8 mouse cellular contexts compared by ENCODE assay signal in genomic region chr5:105930282-105930681, GRCm38 (mm10). TPM values are rescaled to one million over a fixed set of nuclear protein-coding genes. Genes with fewer than 3 reads are reported as not detected.
DNase-seq lines count a peak whose midpoint lies in the region; ATAC-seq and TF ChIP-seq lines count a peak whose summit lies in the region.

No protein-coding gene starts in this region.

- H3K4me3 ChIP-seq in liver, postnatal 0 days (ENCODE audit: low read depth, low read length): no peak overlapping the region
- no peak overlapping the region for H3K4me3 ChIP-seq in liver, embryonic 12.5 days
- no peak overlapping the region for H3K4me3 ChIP-seq in bone marrow, adult 2 months (replicated peaks; ENCODE audit: control insufficient read depth, low read depth, low read length)
- no peak overlapping the region for H3K4me3 ChIP-seq in heart, embryonic 11.5 days (ENCODE audit: low read depth, low read length)
- H3K4me3 ChIP-seq in kidney, embryonic 15.5 days (replicated peaks): no peak overlapping the region

- no peak for TF ChIP-seq POLR2A in bone marrow, adult 2 months (IDR thresholded peaks at IDR 0.05; ENCODE audit: borderline replicate concordance, control insufficient read depth, low read depth, low read length)

- H3K27ac ChIP-seq in liver, postnatal 0 days (ENCODE audit: low read depth): no peak overlapping the region
- no peak overlapping the region for H3K27ac ChIP-seq in liver, embryonic 12.5 days
- H3K27ac ChIP-seq in bone marrow, adult 2 months (ENCODE audit: control insufficient read depth, insufficient read depth, low read depth, low read length, poor library complexity): no peak overlapping the region
- H3K27ac ChIP-seq in heart, embryonic 11.5 days (ENCODE audit: low read depth, low read length): no peak overlapping the region
- no peak overlapping the region for H3K27ac ChIP-seq in kidney, embryonic 15.5 days

- H3K4me2 ChIP-seq in liver, postnatal 0 days (ENCODE audit: low read depth, low read length): no peak overlapping the region
- H3K4me2 ChIP-seq in liver, embryonic 12.5 days: no peak overlapping the region
- H3K4me2 ChIP-seq in heart, embryonic 11.5 days: no peak overlapping the region
- H3K4me2 ChIP-seq in kidney, embryonic 15.5 days: no peak overlapping the region

- H3K27me3 ChIP-seq in liver, postnatal 0 days (ENCODE audit: insufficient read depth, low read length): no peaks in the 10 kb centered on the region
- no peaks in the 10 kb centered on the region for H3K27me3 ChIP-seq in liver, embryonic 12.5 days (replicated peaks)
- no peaks in the 10 kb centered on the region for H3K27me3 ChIP-seq in heart, embryonic 11.5 days (ENCODE audit: control insufficient read depth, insufficient read depth, low read length)
- no peaks in the 10 kb centered on the region for H3K27me3 ChIP-seq in kidney, embryonic 15.5 days

- no peak overlapping the region for H3K9ac ChIP-seq in liver, postnatal 0 days (replicated peaks)
- no peak overlapping the region for H3K9ac ChIP-seq in liver, embryonic 12.5 days
- H3K9ac ChIP-seq in heart, embryonic 11.5 days (ENCODE audit: low read depth, low read length): no peak overlapping the region
- H3K9ac ChIP-seq in kidney, embryonic 15.5 days: no peak overlapping the region

- TF ChIP-seq EP300 in liver, postnatal 0 days (IDR thresholded peaks at IDR 0.05; ENCODE audit: low read depth): no peak

- WGBS in liver, postnatal 0 days (ENCODE audit: insufficient replicate concordance): 25% methylated on average over 3 of the region's 3 CpGs
- WGBS in liver, embryonic 12.5 days (ENCODE audit: insufficient replicate concordance): 32% methylated on average over 3 of the region's 3 CpGs
- WGBS in bone marrow, adult 2 months: 24% methylated on average over 3 of the region's 3 CpGs
- 41% methylated on average over 3 of the region's 3 CpGs for WGBS in heart, embryonic 11.5 days (ENCODE audit: insufficient replicate concordance)
- WGBS in kidney, embryonic 15.5 days: 24% methylated on average over 3 of the region's 3 CpGs

- H3K9me3 ChIP-seq in liver, postnatal 0 days (ENCODE audit: low read length): peaks cover 3% of the 10 kb centered on the region
- H3K9me3 ChIP-seq in liver, embryonic 12.5 days (replicated peaks): peaks cover 9% of the 10 kb centered on the region; the same call in 1 of the 2 replicates
- no peaks in the 10 kb centered on the region; the same call in 1 of the 2 replicates for H3K9me3 ChIP-seq in heart, embryonic 11.5 days (replicated peaks; ENCODE audit: control insufficient read depth, low read length)
- H3K9me3 ChIP-seq in kidney, embryonic 15.5 days (replicated peaks): peaks cover 10% of the 10 kb centered on the region; the same call in 1 of the 2 replicates

- H3K36me3 ChIP-seq in liver, postnatal 0 days (replicated peaks; ENCODE audit: insufficient read depth, low read length): no peaks in the 10 kb centered on the region
- H3K36me3 ChIP-seq in liver, embryonic 12.5 days: peaks cover 4% of the 10 kb centered on the region; the same call in 1 of the 2 replicates
- H3K36me3 ChIP-seq in heart, embryonic 11.5 days (ENCODE audit: control insufficient read depth, insufficient read depth, low read length): peaks cover 5% of the 10 kb centered on the region; the same call in 1 of the 2 replicates
- H3K36me3 ChIP-seq in kidney, embryonic 15.5 days: 0 out of 2 replicates have a peak, but pooled peaks cover 8% of the 10 kb centered on the region

- ATAC-seq in liver, postnatal 0 days: no peak
- ATAC-seq in liver, embryonic 12.5 days: no peak
- ATAC-seq in heart, embryonic 11.5 days (replicated peaks; ENCODE audit: insufficient number of reproducible peaks, low FRiP score, low TSS enrichment): no peak
- ATAC-seq in kidney, embryonic 15.5 days (replicated peaks; ENCODE audit: low FRiP score): no peak

- DNase-seq in liver, postnatal 0 days: no peak
- peak; percentile 67 for DNase-seq in embryo, embryonic 10.5 days (ENCODE audit: low spot score)
- peak; percentile 68 for DNase-seq in retina, postnatal 1 day
- no peak for DNase-seq in left cerebral cortex, postnatal 10 days (ENCODE audit: extremely low spot score in 1 of 2, low spot score in 2 of 2)

- no peaks in the 10 kb centered on the region for H3K4me1 ChIP-seq in liver, postnatal 0 days (ENCODE audit: insufficient read depth)
- no peaks in the 10 kb centered on the region for H3K4me1 ChIP-seq in liver, embryonic 12.5 days
- H3K4me1 ChIP-seq in bone marrow, adult 2 months (ENCODE audit: control insufficient read depth, insufficient read depth, low read length): no peaks in the 10 kb centered on the region
- no peaks in the 10 kb centered on the region for H3K4me1 ChIP-seq in heart, embryonic 11.5 days (ENCODE audit: control insufficient read depth, insufficient read depth, low read length)
- H3K4me1 ChIP-seq in kidney, embryonic 15.5 days: no peaks in the 10 kb centered on the region

- TF ChIP-seq CTCF in liver, postnatal 0 days (IDR thresholded peaks at IDR 0.05; ENCODE audit: low read depth): peak; percentile 64
- TF ChIP-seq CTCF in bone marrow, adult 2 months (IDR thresholded peaks at IDR 0.05; ENCODE audit: control insufficient read depth, insufficient read depth, low read length): peak; percentile 62

- intact Hi-C loops in left cerebral cortex, postnatal 10 days (cut with DNase I): no loop called here

RNA-seq across cellular contexts. Expression of gene Zfp326, which starts 53.9 kb away (rescaled TPM):
- polyA plus RNA-seq in liver, postnatal 0 days (2015; fragmentation: Nextera tagmentation; extraction: Ambion mirVana): 8.9 and 9.0 TPM in 2 replicates
- 12.9 and 14.9 TPM in 2 replicates for polyA plus RNA-seq in liver, embryonic 12.5 days (2016; fragmentation: Nextera tagmentation; extraction: Ambion mirVana)
- polyA plus RNA-seq in bone marrow, adult 2 months (2011; ENCODE audit: insufficient read depth, insufficient read length, low replicate concordance, missing spikeins): 16.8 and 21.6 TPM in 2 replicates
- polyA plus RNA-seq in heart, embryonic 11.5 days (2014; fragmentation: Nextera tagmentation; extraction: Ambion mirVana): 16.9 and 32.0 TPM in 2 replicates
- 10 to 100 TPM; 40.8 to 41.3 TPM for total RNA-seq in left cerebral cortex, postnatal 10 days (2021)
- polyA plus RNA-seq in kidney, embryonic 15.5 days (2015; fragmentation: Nextera tagmentation; extraction: Ambion mirVana): 47.0 and 50.8 TPM in 2 replicates

Comparison
In these comparisons a context has a peak if more than half of its experiments do, and no peak if none do; other contexts are left out.
1. DNase-seq: peak in embryo, embryonic 10.5 days (single experiment) and retina, postnatal 1 day (single experiment); none in liver, postnatal 0 days (single experiment) and left cerebral cortex, postnatal 10 days (0 of 2).